Mouse (Mus musculus) gastrocnemius, postnatal 25 days (tissue): ENCODE measurements around the gene Abtb2. TPM values are rescaled to one million over a fixed set of nuclear protein-coding genes. Genes with fewer than 3 reads are reported as not detected.

ENCODE experiments used
- DNase-seq: peaks from one replicate; pipeline ENCODE4 v3.0.0; 2022
- total RNA-seq, 2 experiments: library from RNA; stranded (reverse); gene quantifications; 1 replicate in 1 of 2; 2 replicates in 1 of 2; pipeline ENCODE4 v1.2.3; 2021

Abtb2 gene
- total RNA-seq, 2 experiments from 2014 or later = 7.5 to 9.2 TPM

GRCm38 (mm10) chr2:103618407-103618806, 52.3 kb downstream of the Abtb2 start:
- no peak for DNase-seq

- DNase-seq = no peak
These were observed 56.8 kb downstream of the Abtb2 start for GRCm38 (mm10) chr2:103622950-103623349.

- no peak for DNase-seq
These were observed 59.3 kb downstream of the Abtb2 start for GRCm38 (mm10) chr2:103625349-103625932.

- DNase-seq = no peak
These were observed 61.0 kb downstream of the Abtb2 start for GRCm38 (mm10) chr2:103627101-103627500.

- no peak for DNase-seq
These were observed 63.8 kb downstream of the Abtb2 start for GRCm38 (mm10) chr2:103629956-103630355.

- DNase-seq = no peak
These were observed 65.2 kb downstream of the Abtb2 start for GRCm38 (mm10) chr2:103631293-103631717.

- no peak for DNase-seq
These were observed 66.2 kb downstream of the Abtb2 start for GRCm38 (mm10) chr2:103632136-103632925.

- no peak for DNase-seq
These were observed 66.8 kb downstream of the Abtb2 start for GRCm38 (mm10) chr2:103632926-103633250.

GRCm38 (mm10) chr2:103635731-103636487, 69.8 kb downstream of the Abtb2 start:
- DNase-seq = no peak

- no peak for DNase-seq
These were observed 71.3 kb downstream of the Abtb2 start for GRCm38 (mm10) chr2:103637385-103637784.

- DNase-seq = no peak
These were observed 71.8 kb downstream of the Abtb2 start for GRCm38 (mm10) chr2:103637943-103638342.

- no peak for DNase-seq
These were observed 73.6 kb downstream of the Abtb2 start for GRCm38 (mm10) chr2:103639701-103640100.

- no peak for DNase-seq
These were observed 74.8 kb downstream of the Abtb2 start for GRCm38 (mm10) chr2:103640861-103641260.

GRCm38 (mm10) chr2:103643584-103644211, 77.6 kb downstream of the Abtb2 start:
- DNase-seq = no peak

- no peak for DNase-seq
These were observed 78.3 kb downstream of the Abtb2 start for GRCm38 (mm10) chr2:103644418-103644817.

- DNase-seq = no peak
These were observed 84.3 kb downstream of the Abtb2 start for GRCm38 (mm10) chr2:103650314-103650879.

- DNase-seq = no peak
These were observed 86.0 kb downstream of the Abtb2 start for GRCm38 (mm10) chr2:103652121-103652520.

- no peak for DNase-seq
These were observed 88.9 kb downstream of the Abtb2 start for GRCm38 (mm10) chr2:103655037-103655436.

GRCm38 (mm10) chr2:103656028-103656427, 89.9 kb downstream of the Abtb2 start:
- DNase-seq = no peak

- DNase-seq = no peak
These were observed 93.1 kb downstream of the Abtb2 start for GRCm38 (mm10) chr2:103659167-103659566.

- DNase-seq = no peak
These were observed 93.8 kb downstream of the Abtb2 start for GRCm38 (mm10) chr2:103659648-103660556.
